Mouse (Mus musculus) embryo, embryonic 9.5 days (tissue): ENCODE results near the gene Fryl.

Experiments used
- DNase-seq: peaks from one replicate; pipeline ENCODE4 v3.0.0-alpha.2; 2017; ENCODE audit errors: extremely low spot score

Fryl gene

DNA sequence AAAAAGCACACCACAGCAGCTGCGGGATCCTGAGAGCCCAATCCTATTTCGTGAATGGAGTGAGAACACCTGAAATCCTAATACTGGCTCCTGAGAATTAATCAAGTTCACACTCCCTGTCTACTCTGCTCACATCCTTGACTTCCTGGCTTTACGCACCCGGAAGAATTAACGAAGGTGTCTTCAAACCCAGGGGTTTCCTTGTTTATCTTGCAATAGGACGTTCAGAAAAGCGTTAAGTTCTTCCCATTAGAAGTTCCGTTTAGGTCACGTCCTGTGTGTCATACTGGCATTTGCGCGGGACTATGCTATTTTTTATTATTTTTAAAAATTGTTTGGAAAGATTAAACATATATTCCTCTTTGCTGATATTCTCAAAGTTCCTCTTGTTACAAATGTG, 677 bp upstream of the Fryl start:
- no peak for DNase-seq

- peak; percentile 72 for DNase-seq
These were observed 833 bp downstream of the Fryl start for GRCm38 (mm10) chr5:73255321-73256251.

- DNase-seq = no peak
These were observed 1.8 kb downstream of the Fryl start for GRCm38 (mm10) chr5:73254660-73255059.

- no peak for DNase-seq
These were observed 3.7 kb downstream of the Fryl start for GRCm38 (mm10) chr5:73252739-73253138.

DNA sequence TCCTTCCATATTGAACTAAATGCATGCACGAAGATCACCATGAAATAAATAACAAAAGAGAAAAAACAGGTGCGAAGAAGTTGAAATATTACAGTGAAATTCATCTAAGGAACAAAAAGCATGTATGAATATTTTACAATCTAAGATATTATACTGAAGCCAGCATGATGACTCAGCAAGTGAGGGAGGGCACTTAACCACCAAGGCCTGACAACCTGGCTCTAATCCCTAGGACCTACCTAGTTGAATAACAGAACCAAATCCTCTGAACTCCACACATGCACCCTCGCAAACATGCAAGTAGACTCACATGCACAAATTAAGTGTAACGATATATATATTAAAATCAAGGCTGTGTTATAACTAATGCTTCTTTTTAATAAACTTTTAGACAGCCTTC, 7.1 kb downstream of the Fryl start:
- no peak for DNase-seq

GRCm38 (mm10) chr5:73248211-73248610, 8.2 kb downstream of the Fryl start:
- DNase-seq = no peak

GRCm38 (mm10) chr5:73246414-73246813, 10.0 kb downstream of the Fryl start:
- DNase-seq = no peak

- no peak for DNase-seq
These were observed 12.0 kb downstream of the Fryl start for GRCm38 (mm10) chr5:73244403-73244802.

DNA sequence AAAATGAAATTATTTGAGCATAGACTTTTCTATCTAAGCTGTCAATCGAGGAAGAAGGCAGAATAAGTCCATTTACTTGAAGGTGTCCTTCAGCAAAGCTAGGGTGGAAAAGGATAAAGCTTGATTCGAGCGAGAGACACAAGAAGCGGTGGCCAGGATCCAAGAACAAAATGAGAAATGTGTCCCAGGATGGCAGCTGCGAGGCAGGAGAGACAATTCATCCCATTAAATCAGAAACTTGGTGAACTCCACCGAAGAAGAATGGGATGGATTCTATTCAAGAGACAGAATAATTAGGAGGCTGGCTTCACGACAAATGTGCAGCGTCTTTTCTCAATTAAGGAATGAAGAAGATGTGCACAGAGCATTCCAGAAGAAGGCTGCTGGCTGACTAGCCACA, 14.5 kb downstream of the Fryl start:
- DNase-seq = no peak

GRCm38 (mm10) chr5:73241332-73241731, 15.1 kb downstream of the Fryl start:
- no peak for DNase-seq

- no peak for DNase-seq
These were observed 16.0 kb downstream of the Fryl start for GRCm38 (mm10) chr5:73240391-73240790.

DNA sequence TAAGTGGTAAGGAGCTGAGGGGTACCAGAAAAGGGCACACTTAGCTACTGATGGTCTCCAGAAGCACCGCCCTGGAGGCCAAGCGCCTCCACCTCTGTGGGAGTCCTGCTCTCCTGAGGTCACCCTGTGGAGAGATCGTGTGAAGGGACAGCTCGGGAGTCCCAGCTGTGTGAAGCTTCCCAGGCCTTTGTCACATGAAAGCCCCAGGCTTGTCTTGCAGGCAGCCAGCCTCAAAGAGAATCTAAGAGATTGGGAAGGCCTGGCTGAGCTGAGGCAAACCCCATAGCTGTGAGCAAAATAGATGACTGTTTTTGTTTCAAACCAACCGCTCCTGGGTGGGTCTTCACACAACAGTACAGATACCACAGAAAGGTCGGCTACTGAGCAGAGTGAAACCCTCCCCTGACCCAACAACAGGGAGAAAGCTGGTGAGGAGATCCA, 19.5 kb downstream of the Fryl start:
- peak; percentile 46 for DNase-seq

DNA sequence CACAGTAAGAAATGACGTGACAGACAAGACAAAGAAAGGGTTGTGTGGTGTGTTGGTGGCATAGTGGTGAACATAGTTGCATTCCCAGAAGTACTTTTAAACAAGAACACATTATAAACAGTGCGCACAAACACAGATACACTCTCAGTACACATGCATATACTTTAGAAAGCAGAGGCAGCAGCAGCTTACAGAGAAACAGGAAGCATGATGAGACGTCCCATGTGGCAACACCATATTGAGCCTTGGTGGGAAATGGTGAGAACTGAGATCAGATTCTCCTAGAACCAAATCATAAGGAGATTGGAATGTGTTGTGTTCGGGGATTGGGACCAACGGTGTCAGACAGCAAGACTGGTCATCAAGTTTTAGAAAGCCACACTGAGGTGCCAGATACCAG, 21.2 kb downstream of the Fryl start:
- DNase-seq = no peak

GRCm38 (mm10) chr5:73233018-73233881, 23.2 kb downstream of the Fryl start:
- no peak for DNase-seq

DNA sequence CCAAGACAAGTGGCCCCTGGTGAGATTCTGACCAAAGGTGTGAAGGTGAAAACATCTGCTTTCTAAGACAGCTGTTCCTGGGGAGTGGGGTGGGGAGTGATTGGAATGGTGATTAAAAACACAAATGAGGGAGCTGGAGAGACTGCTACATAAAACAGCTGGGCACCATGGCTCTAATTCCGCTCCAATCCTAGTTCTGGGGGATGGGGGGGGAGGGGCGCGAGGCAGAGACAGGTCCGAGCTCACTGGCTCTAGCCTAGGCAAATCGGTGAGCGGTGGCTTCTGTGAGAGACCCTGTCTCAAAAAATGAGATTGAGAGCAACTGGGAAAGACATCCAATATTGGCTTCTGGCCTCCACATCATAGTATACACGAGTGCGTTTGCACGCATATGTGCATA, 24.2 kb downstream of the Fryl start:
- DNase-seq = peak; percentile 19

DNA sequence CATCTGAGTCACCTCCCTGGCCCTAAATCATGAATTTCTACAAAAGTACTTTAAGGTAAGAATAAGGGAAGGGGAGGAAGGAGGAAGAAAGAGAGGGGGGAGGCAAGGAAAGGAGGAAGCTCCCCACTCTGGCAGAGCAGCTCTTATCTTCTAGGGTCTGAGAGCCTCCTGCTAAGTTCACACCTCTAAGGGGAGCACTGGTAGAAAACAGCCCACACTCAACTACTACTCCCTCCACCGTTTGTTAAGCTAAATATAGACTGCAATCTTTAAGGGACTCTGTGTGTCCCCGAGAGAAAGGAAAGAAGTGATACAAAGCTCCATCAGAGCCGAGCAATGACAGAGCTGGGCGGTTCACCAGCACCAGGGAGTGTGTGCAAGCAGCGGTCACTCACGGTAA, 24.6 kb downstream of the Fryl start:
- no peak for DNase-seq

GRCm38 (mm10) chr5:73230171-73230570, 26.2 kb downstream of the Fryl start:
- DNase-seq = no peak

DNA sequence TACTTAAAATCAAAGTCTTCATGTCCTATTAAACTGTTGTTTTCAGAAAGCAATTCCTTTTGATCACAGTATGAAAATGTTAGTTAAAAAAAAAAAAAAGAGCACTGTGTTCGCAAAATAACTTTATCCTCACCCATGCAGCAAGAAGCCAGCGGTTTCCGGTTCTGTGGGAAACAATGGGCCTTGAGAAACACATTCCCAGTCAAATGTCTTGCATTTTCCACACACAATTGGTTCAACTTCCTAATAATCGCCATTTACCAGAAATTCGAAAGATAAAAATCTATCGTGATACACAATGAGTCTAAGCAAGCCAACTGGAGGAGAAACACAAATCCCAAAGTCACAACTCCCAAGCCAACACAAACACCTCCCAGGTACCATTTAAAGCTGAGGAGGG, 27.0 kb downstream of the Fryl start:
- no peak for DNase-seq

DNA sequence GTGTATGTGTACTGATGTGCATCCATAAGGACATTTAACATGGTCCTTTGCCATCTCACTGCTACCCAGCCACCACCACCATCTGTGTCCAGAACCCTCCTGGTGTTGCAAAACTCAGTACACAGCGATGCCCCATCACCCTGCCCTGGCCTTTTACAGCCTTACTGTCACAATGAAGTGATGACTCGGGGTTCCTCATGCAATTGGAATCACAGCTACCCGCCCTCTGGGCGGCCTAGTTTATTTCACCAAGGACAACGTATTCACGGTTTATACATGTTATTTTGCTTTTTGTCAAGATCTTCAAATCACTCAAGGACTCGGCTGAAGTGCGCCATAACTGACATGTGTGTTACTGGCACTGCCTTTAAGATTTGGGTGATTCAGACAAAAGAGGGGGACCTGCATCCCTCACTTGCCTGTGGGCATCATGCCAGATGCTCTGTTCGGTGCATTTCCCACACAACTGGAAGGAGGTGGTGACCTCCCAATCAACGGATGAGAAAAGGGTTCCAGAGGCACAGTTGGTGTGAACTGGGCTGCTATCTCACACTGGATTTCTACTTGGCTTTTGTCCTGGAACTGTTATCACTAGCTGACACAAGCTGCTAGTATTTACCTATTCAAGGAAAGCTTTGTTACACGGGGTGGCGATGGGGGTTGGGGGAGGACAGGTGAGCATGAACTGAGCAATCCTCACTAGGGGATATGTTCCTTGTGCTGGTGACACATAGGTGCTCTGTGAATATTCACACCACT, 27.9 kb downstream of the Fryl start:
- DNase-seq = no peak

GRCm38 (mm10) chr5:73227518-73228101, 28.8 kb downstream of the Fryl start:
- no peak for DNase-seq

DNA sequence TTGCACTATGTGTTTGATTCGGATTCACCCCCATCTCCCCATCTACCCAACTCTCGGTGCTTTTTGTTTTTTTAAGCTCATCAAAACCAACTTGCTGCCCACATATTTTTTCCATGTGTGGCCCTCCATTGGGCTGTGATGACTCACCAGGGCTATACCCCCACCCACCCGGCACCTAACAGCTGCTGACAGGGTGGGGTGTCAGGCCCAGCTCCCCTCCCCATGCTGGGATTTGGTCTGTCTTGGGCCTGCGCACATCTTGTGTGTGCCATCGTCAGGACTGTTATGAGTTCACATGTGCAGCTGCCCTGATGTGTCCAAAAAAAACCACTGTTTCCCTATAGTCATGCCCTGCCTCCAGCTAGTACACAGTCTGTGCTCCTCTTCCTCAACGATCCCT, 33.4 kb downstream of the Fryl start:
- DNase-seq = no peak

GRCm38 (mm10) chr5:73222397-73222796, 34.0 kb downstream of the Fryl start:
- DNase-seq = peak; percentile 38
